Mouse (Mus musculus): Measurements from ENCODE around the gene Stim1. TPM values are rescaled to one million over a fixed set of nuclear protein-coding genes. Genes with fewer than 3 reads are reported as not detected.
A peak's percentile ranks its signal among the peaks of the same experiment; 100 is the strongest.
"Not testable (repeated sequence)": the region's sequence is repeated elsewhere in the genome, so short reads cannot be mapped to it uniquely, and the experiment has no call there.

Stim1 gene
- polyA plus RNA-seq, 1 experiment = 37.0 TPM

DNA sequence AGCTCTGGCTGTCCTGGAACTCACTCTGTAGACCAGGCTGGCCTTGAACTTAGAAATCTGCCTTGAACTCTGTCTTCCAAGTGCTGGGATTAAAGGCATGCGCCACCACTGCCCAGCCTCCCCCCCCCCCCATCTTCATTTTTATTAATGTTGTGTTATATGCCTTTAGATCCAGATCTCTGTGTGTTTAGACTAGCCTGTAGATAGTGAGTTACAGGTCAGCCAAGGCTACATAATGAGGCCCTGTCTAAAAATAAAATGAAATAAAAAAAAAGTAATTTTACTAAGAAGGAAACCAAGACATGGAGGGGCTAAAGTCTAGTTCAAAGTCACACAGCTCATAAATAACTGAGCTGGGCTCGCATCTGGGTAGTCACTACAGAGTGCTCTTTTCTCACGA lies 211.3 kb downstream of the Stim1 start:
- H3K27me3 ChIP-seq (replicated peaks; ENCODE audit: control insufficient read depth, insufficient read depth, low read length) = no peaks in the 10 kb centered on the region
- H3K36me3 ChIP-seq (ENCODE audit: control insufficient read depth, insufficient read depth, low read length) = no peaks in the 10 kb centered on the region
- no peaks in the 10 kb centered on the region for H3K4me1 ChIP-seq (ENCODE audit: control insufficient read depth, insufficient read depth, low read length)
- H3K4me3 ChIP-seq (ENCODE audit: insufficient read depth, low read depth, low read length) = no peak overlapping the region
- TF ChIP-seq CTCF (conservative IDR thresholded peaks at IDR 0.05; ENCODE audit: insufficient read depth, insufficient read length, low read depth, low read length) (no peak), POLR2A (IDR thresholded peaks at IDR 0.05; ENCODE audit: low read depth, low read length) (no peak)
- WGBS = 55% methylated on average over 3 of the region's 3 CpGs
- DNase-seq = no peak
- no peak overlapping the region for H3K27ac ChIP-seq (ENCODE audit: insufficient read depth, low read depth, low read length)

GRCm38 (mm10) chr7:102479368-102480078 lies 211.9 kb downstream of the Stim1 start:
- H3K4me1 ChIP-seq (ENCODE audit: control insufficient read depth, insufficient read depth, low read length) = no peaks in the 10 kb centered on the region
- 44% methylated on average over 5 of the region's 5 CpGs for WGBS
- H3K36me3 ChIP-seq (ENCODE audit: control insufficient read depth, insufficient read depth, low read length) = no peaks in the 10 kb centered on the region
- DNase-seq = peak; percentile 78
- TF ChIP-seq POLR2A (IDR thresholded peaks at IDR 0.05; ENCODE audit: low read depth, low read length) = no peak
- no peak for TF ChIP-seq CTCF (conservative IDR thresholded peaks at IDR 0.05; ENCODE audit: insufficient read depth, insufficient read length, low read depth, low read length)
- peak overlapping the region; percentile 16 for H3K27ac ChIP-seq (ENCODE audit: insufficient read depth, low read depth, low read length)
- no peak overlapping the region for H3K4me3 ChIP-seq (ENCODE audit: insufficient read depth, low read depth, low read length)
- H3K27me3 ChIP-seq (replicated peaks; ENCODE audit: control insufficient read depth, insufficient read depth, low read length) = no peaks in the 10 kb centered on the region

DNA sequence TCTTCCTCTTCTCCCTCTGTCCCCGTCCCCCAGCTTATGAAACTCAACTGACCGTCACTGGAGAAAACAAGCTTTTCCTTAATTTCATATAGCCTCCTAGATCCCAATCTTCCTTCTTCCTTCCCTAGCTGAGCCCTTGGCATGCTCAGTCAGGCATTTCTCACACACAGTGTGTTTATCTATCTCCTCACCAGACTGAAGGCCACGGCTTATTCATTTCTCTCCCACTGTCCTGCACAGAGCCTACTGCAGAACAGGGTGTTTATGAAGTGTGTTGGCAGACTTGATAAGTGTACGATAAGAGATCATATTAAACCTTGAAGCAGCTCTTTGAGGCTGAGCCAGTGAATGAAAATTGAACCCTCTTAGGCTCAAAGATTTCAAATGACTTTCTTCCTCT lies 213.2 kb downstream of the Stim1 start:
- Histone ChIP-seq H3K4me1 (ENCODE audit: control insufficient read depth, insufficient read depth, low read length) (no peaks in the 10 kb centered on the region), H3K27me3 (replicated peaks; ENCODE audit: control insufficient read depth, insufficient read depth, low read length) (no peaks in the 10 kb centered on the region), H3K27ac (ENCODE audit: insufficient read depth, low read depth, low read length) (no peak overlapping the region), H3K36me3 (ENCODE audit: control insufficient read depth, insufficient read depth, low read length) (no peaks in the 10 kb centered on the region), H3K4me3 (ENCODE audit: insufficient read depth, low read depth, low read length) (no peak overlapping the region)
- WGBS = 55% methylated on average over 4 of the region's 4 CpGs
- no peak for TF ChIP-seq POLR2A (IDR thresholded peaks at IDR 0.05; ENCODE audit: low read depth, low read length)
- no peak for TF ChIP-seq CTCF (conservative IDR thresholded peaks at IDR 0.05; ENCODE audit: insufficient read depth, insufficient read length, low read depth, low read length)
- no peak for DNase-seq

- DNase-seq = no peak
- TF ChIP-seq POLR2A (IDR thresholded peaks at IDR 0.05; ENCODE audit: low read depth, low read length) (no peak), CTCF (conservative IDR thresholded peaks at IDR 0.05; ENCODE audit: insufficient read depth, insufficient read length, low read depth, low read length) (no peak)
- no peaks in the 10 kb centered on the region for H3K4me1 ChIP-seq (ENCODE audit: control insufficient read depth, insufficient read depth, low read length)
- H3K4me3 ChIP-seq (ENCODE audit: insufficient read depth, low read depth, low read length) = no peak within 1 kb of the TSS
- no peaks in the 10 kb centered on the region for H3K27me3 ChIP-seq (replicated peaks; ENCODE audit: control insufficient read depth, insufficient read depth, low read length)
- H3K27ac ChIP-seq (ENCODE audit: insufficient read depth, low read depth, low read length) = no peak within 1 kb of the TSS
- no peaks in the 10 kb centered on the region for H3K36me3 ChIP-seq (ENCODE audit: control insufficient read depth, insufficient read depth, low read length)
- 96% methylated on average over 4 of the region's 4 CpGs for WGBS
Measured at GRCm38 (mm10) chr7:102481579-102481978, 214.0 kb downstream of the Stim1 start, which contains the start of gene Olfr543. Gene Olfr543, minus strand, starts transcription at chr7:102481679.

DNA sequence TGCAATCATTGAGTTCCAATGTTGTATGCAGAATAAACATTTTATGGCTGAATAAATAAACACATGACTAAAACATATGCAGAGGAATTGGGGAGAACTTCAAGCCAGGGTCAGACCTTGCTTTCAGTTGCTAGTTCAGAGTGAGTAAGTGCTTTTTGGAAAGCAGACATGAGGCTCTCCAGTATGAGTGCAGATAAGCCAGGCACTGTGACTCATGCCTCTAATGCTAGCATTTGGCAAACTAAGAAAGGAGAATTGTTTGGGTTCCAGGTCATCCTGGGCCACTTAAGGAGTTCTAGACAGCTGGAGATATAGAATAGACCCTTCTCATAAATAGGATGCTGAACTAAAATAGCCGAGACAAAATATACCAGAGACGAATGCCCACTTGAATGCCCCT lies 216.1 kb downstream of the Stim1 start:
- no peak overlapping the region for H3K27ac ChIP-seq (ENCODE audit: insufficient read depth, low read depth, low read length)
- TF ChIP-seq POLR2A (IDR thresholded peaks at IDR 0.05; ENCODE audit: low read depth, low read length) = no peak
- no peak for TF ChIP-seq CTCF (conservative IDR thresholded peaks at IDR 0.05; ENCODE audit: insufficient read depth, insufficient read length, low read depth, low read length)
- H3K4me1 ChIP-seq (ENCODE audit: control insufficient read depth, insufficient read depth, low read length) = no peaks in the 10 kb centered on the region
- WGBS = 94% methylated on average over 2 of the region's 2 CpGs
- H3K4me3 ChIP-seq (ENCODE audit: insufficient read depth, low read depth, low read length) = no peak overlapping the region
- no peaks in the 10 kb centered on the region for H3K27me3 ChIP-seq (replicated peaks; ENCODE audit: control insufficient read depth, insufficient read depth, low read length)
- H3K36me3 ChIP-seq (ENCODE audit: control insufficient read depth, insufficient read depth, low read length) = no peaks in the 10 kb centered on the region
- no peak for DNase-seq

DNA sequence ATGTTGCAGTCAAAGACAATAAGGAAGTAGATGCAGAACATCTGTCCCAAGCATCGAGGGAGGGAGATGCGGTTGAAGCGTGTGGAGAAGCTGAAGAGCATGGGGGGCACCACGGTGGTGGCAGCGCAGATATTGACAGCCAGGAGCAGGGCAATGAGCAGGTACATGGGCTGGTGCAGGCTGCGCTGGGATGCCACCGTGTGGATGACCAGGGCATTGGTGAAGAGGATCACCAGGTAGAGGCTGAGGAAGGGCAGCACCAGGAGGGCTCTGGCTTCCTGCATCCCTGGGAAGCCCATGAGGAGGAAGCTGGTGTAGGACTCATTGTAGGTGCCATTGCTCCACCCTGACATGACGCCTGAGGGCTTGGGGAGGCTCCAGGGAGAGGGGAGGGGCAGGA lies 217.2 kb downstream of the Stim1 start:
- H3K27me3 ChIP-seq (replicated peaks; ENCODE audit: control insufficient read depth, insufficient read depth, low read length); H3K36me3 ChIP-seq (ENCODE audit: control insufficient read depth, insufficient read depth, low read length); DNase-seq; H3K4me3 ChIP-seq (ENCODE audit: insufficient read depth, low read depth, low read length); H3K27ac ChIP-seq (ENCODE audit: insufficient read depth, low read depth, low read length); H3K4me1 ChIP-seq (ENCODE audit: control insufficient read depth, insufficient read depth, low read length): not testable (repeated sequence)
- 73% methylated on average over 8 of the region's 8 CpGs for WGBS

- H3K36me3 ChIP-seq (ENCODE audit: control insufficient read depth, insufficient read depth, low read length) = no peaks in the 10 kb centered on the region
- no peak for TF ChIP-seq CTCF (conservative IDR thresholded peaks at IDR 0.05; ENCODE audit: insufficient read depth, insufficient read length, low read depth, low read length)
- H3K27ac ChIP-seq (ENCODE audit: insufficient read depth, low read depth, low read length) = no peak overlapping the region
- H3K27me3 ChIP-seq (replicated peaks; ENCODE audit: control insufficient read depth, insufficient read depth, low read length) = no peaks in the 10 kb centered on the region
- no peaks in the 10 kb centered on the region for H3K4me1 ChIP-seq (ENCODE audit: control insufficient read depth, insufficient read depth, low read length)
- no peak for DNase-seq
- no peak overlapping the region for H3K4me3 ChIP-seq (ENCODE audit: insufficient read depth, low read depth, low read length)
- WGBS = 88% methylated on average over 1 of the region's 1 CpGs
Measured at GRCm38 (mm10) chr7:102486105-102486504, 218.5 kb downstream of the Stim1 start.

Other genes with a start within 250 kb of the Stim1 start
- gene Il18bp, start 249.1 kb upstream of the Stim1 start, polyA plus RNA-seq (2012; rRNA removed) = 18.9 and 22.9 TPM in 2 replicates
- gene Rnf121, start 202.3 kb upstream of the Stim1 start, polyA plus RNA-seq (2012; rRNA removed) = 42.7 and 43.8 TPM in 2 replicates
- 12.3 and 13.2 TPM in 2 replicates for gene Xndc1, start 202.3 kb upstream of the Stim1 start, polyA plus RNA-seq (2012; rRNA removed)
- gene Xntrpc, start 202.1 kb upstream of the Stim1 start, polyA plus RNA-seq (2012; rRNA removed) = 1.8 and 2.5 TPM in 2 replicates
- gene Trpc2, start 184.7 kb upstream of the Stim1 start, polyA plus RNA-seq (2012; rRNA removed) = not detected in 2 replicates
- 0.08 and 3.8 TPM in 2 replicates for gene Art1, start 166.1 kb upstream of the Stim1 start, polyA plus RNA-seq (2012; rRNA removed)
- gene Art5, start 158.3 kb upstream of the Stim1 start, polyA plus RNA-seq (2012; rRNA removed) = 0.15 and 0.33 TPM in 2 replicates
- gene Chrna10, start 151.0 kb upstream of the Stim1 start, polyA plus RNA-seq (2012; rRNA removed) = 0.03 TPM in 1 of 2 replicates, not detected in the other
- gene Nup98, start 57.6 kb upstream of the Stim1 start, polyA plus RNA-seq (2012; rRNA removed) = 13.0 and 13.3 TPM in 2 replicates
- gene Pgap2, start 57.6 kb upstream of the Stim1 start, polyA plus RNA-seq (2012; rRNA removed) = 50.8 and 65.9 TPM in 2 replicates
- 39.2 and 52.3 TPM in 2 replicates for gene Rhog, start 11.8 kb upstream of the Stim1 start, polyA plus RNA-seq (2012; rRNA removed)
- gene Rrm1, start 173.9 kb downstream of the Stim1 start, polyA plus RNA-seq (2012; rRNA removed) = 5.2 and 6.3 TPM in 2 replicates
- not detected in 2 replicates for gene Olfr543, start 213.9 kb downstream of the Stim1 start, polyA plus RNA-seq (2012; rRNA removed)
- gene Olfr544, start 220.5 kb downstream of the Stim1 start, polyA plus RNA-seq (2012; rRNA removed) = not detected in 2 replicates
- gene Olfr545, start 231.8 kb downstream of the Stim1 start, polyA plus RNA-seq (2012; rRNA removed) = not detected in 2 replicates